Mouse (Mus musculus): Measurements from ENCODE around the gene Ppif.
A peak's percentile ranks its signal among the peaks of the same experiment; 100 is the strongest.

Ppif gene

DNA sequence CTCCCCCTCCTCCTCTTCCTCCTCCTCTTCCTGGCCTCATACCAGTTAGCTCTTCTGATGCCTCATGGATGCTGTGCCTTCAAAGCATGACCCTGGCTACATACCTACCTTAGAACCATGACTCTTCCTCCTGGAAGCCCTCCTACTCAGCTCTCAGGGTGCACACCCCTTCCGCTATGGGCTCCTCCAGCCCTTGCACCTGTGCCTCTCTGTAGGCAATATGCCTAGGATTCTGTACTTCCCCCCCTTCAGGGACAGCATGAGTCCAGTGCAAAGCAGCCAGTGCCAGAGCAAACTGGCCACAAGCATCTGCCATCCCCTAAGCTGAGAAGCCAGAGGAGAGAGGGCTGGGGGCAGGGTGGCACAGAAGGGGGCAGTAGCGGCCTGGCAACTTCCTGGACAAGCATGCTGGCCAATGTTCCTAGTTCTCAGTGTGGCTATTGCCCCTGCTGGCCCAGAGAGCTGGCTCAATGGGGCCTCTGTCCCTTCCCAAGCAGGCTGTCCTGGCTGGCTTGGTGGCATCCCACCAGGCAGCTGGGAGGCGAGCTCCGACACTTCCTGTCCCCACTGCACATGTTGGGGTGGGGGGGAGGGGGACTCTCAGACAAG lies 46.1 kb downstream of the Ppif start:
- no peak for DNase-seq

DNA sequence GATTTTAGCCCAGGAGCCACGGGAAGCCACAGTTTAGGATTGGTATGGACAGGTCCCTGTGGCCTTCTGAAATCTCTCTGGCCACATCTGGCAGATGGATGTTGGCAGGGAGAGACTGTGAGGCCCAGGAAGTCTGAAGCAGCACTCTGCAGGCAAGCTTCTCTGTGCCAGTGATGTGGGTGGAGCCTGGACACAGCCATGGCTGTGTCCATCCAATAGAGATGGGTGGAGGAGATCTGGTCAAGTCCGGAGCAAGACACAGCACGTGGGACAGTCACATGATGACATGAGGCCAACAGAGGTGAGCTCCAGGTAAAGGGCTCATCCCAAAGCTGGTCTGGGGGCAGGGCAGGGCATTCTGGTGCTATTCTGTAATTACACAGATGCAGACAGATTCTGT lies 47.3 kb downstream of the Ppif start:
- no peak for DNase-seq

DNA sequence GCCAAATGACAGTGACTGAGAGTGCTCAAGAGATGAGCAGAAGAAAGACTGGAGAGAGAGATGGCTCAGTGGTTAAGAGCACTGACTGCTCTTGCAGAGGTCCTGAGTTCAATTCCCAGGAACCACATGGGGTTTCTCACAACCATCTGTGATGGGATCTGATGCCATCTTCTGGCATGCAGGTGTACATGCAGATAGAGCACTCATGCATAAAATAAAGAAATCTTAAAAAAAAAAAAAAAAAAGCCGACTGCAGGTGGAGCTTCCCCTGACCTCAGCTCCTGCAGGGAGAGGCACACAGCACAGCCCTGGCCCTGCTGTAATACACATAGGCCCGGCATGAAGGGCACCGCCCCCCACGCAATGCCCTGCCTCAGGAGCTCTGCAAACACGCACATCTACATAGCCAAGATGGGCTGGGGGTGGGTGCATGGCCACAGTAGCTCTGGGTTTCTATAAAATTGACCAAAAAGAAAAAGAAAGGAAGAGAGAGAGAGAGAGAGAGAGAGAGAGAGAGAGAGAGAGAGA lies 48.0 kb downstream of the Ppif start:
- DNase-seq: peak; percentile 36

DNA sequence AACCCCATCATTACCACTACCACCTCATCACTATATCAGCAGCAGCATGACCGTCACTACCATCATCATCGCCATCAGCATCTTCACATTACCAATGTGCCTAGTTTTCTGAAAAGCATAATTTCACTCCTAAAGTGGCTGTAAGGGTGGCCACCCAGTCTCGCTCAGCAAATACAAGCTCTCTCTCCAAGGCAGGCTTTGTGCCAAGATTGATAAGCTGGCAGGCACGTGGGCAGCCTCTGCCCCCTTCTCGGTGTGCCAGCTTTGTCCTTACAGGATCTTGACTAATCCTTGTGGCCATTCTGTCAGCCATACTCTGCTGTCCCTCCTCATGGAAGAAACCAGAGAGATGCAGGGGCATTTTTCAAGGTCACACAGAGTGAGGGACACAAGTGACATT lies 49.0 kb downstream of the Ppif start:
- no peak for DNase-seq

DNA sequence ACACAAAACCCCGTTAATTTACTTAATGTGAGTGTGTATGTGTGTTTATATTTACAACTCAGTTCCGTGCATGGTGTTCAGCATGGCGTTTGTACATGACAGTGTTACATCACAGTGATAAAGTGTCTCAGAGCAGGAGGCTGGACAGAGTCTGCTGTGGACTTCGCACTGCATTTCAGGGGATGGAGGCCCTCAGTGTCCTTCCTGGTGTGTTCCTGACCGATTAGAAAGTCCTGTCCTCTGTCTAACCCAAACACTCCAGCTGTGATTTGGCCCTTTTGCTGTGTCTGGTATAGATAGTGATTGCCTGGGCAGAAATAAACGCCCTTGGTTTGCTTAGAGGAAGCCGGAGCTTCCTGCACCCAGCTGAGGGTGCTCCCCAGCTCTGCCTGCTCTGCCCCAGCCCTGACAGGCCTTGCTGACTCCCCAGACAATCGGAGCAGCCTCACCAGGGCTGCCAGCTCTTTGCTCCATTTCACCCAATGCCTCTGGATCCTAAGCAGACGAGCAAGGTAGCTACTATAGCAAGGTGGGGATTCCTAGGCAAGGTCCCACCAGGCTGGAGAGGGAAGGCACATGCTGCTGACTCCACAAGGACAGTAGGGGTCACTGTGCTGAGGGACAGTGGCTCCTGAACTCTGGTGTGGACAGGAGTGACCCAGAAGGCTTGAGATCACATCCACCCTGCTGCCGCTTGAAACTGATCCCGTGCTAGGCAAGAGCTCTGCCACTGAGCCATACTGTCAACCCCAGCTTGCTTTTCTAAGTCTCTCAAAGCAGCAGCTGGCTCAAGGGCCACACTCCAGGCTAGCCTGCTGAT lies 51.6 kb downstream of the Ppif start:
- DNase-seq: no peak

DNA sequence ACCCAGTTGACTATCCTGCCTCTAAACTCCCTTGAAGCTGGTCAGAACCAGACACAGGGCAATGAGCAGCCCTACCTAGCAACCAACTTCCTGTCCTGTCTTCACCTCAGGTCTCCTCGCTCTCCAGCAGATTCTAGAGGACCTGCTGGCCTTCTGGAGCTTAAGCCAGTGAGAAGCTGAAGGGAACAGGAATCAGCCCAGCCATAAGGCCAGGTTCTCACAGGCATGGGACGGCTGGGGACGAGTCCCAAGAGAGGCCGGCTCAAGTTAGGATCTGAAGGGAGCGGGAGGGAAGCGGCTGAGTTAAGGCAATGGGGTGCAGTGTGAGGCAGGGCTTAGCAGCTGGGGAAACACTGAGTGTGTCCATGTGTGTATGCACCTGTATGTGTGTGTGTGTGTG lies 52.4 kb downstream of the Ppif start:
- no peak for DNase-seq

DNA sequence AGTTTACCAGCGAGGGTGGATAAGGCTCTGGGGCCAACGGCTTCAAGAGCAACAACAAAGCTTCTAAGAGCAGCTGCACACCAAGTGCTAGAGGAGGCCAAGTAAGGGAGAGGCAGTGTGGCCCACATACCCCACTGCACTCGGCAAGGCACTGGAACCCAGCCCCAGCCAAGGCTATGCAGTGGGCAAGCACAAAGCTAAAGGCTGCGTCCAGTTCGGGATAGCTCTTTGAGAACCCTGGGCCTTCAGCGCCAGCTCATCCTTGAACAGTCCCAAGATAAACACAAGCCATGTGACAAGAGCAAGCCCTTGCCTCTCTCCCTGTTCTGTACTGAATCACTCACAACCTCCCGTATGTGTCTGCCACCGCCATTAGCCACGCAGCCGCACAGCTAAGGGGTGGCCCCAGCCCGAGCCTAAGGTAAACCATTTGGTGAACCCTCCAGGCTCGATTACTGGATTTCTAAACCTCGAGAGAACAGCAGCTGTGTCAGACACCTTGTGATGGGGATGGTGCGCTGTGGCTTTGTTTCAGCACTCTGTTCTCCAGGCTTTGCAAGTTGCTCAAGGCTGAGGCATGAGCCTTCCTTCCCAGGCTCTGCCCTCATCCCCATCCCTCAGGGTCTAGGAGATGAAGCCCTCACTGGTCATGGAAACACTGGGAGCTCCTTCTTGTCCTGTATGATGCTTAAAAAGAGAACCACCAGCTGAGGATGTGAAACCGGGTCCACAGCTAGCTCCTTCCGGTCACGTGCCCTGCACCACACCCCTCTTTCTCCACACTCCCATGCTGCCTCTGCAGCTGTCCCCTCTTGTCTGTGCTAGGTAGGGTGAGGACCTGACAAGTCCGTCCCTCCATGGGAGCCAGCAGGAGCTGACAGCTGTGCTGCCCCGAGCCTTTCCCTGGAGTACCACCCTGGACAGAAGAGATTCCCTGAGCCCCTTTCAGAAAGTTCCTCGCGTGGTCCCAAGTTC lies 53.3 kb downstream of the Ppif start:
- peak; percentile 50 for DNase-seq

DNA sequence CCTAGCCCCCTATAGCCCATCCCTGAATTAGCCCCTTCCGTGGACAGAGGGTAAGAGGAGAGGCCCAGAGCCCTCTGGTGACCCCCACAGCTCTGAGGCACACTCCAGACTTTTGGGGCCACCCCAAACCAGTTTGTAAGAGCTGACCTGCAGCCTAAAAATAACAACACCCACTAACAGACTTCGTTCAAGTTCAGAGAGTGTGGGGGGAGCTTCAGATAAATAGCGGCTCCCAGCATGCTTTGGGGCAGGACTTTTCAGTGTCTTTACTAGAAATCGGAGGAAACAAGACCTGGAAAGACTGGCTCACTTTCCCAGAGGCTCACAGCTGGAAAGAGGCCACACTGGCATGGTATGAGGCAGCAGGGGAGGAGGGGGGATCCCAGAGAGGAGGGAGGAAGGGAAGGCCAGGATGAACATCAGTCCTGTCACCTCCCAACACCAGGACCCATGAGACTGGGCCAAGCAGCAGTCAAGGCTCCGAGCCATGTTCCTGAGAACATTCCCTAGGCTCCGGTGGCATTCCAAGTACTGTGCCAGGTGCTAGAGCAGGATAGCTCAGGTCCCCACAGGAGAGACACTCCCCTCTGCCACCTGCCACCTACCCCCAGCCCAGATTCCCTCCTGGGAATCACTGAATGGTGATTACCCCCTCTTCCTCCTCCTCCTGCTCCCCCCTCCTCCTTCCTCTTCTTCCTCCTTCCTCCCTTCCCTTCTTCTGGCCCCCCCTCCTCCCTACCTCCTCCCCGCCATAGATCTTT lies 54.2 kb downstream of the Ppif start:
- no peak for DNase-seq

DNA sequence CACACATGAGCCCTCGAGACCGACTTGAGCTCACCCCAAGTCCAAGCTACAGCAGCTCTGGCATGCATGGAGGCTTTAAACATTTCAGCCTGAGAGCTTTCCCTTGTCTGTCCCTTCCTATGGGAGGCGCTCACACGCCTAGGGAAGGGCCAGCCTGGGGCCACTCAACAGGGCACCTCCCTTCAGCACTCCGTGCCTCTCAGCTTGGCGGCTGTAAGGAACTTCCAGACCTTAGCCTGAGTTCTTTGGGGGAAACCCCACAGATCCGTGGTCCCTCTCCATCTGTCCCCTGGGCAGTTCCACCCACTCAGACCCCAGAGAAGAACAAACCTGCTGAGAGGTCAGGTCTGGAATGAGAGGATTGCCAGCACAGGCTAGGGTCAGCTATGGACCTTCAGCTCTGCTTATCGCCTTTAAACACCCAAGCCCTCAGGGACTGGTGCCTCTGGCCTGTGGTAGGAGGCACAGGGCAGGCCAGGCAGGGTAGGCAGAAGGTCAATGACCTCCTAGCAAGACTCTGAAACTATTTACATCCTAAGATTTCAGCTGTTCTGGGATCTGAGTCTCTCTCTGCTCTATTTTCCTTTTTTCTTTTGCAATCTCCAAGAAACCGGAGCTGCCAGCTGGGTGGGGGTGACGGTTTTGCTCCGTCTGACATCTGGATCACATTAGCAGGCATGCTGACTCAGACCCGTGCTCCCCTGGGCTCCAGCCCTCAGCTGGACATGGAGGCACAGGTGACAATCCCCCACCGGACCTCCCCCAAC lies 55.4 kb downstream of the Ppif start:
- no peak for DNase-seq

Data from thymus, postnatal 25 days (tissue).